Mouse (Mus musculus) right cerebral cortex, adult 18-20 months (tissue): ENCODE measurements around the gene Ttll5.
A peak's percentile ranks its signal among the peaks of the same experiment; 100 is the strongest.

ENCODE experiments used
- DNase-seq: peaks from one replicate; pipeline ENCODE4 v3.0.0; 2022; ENCODE audit warnings: mixed read lengths

The Ttll5 gene

GRCm38 (mm10) chr12:85824438-85825264 is at the start of gene Ttll5, which contains the start of gene Erg28:
TSS of gene Ttll5 (plus strand) at chr12:85824659.
TSS of gene Erg28 (minus strand) at chr12:85824550.
- peak; percentile 95 for DNase-seq

- no peak for DNase-seq
Measured at GRCm38 (mm10) chr12:85778962-85779361, 45.5 kb upstream of the Ttll5 start.

- no peak for DNase-seq
Measured at GRCm38 (mm10) chr12:85779707-85780106, 44.8 kb upstream of the Ttll5 start.

GRCm38 (mm10) chr12:85781606-85782005 is 42.9 kb upstream of the Ttll5 start:
- no peak for DNase-seq

- no peak for DNase-seq
Measured at GRCm38 (mm10) chr12:85784916-85785815, 39.3 kb upstream of the Ttll5 start.

GRCm38 (mm10) chr12:85792158-85792557 is 32.3 kb upstream of the Ttll5 start:
- no peak for DNase-seq

GRCm38 (mm10) chr12:85792821-85793346 is 31.6 kb upstream of the Ttll5 start:
- DNase-seq = peak; percentile 35

- DNase-seq = no peak
Measured at GRCm38 (mm10) chr12:85794094-85794493, 30.4 kb upstream of the Ttll5 start.

GRCm38 (mm10) chr12:85795551-85795950 is 28.9 kb upstream of the Ttll5 start:
- no peak for DNase-seq

GRCm38 (mm10) chr12:85800031-85800430 is 24.4 kb upstream of the Ttll5 start:
- no peak for DNase-seq

- no peak for DNase-seq
Measured at GRCm38 (mm10) chr12:85809726-85810125, 14.7 kb upstream of the Ttll5 start.

GRCm38 (mm10) chr12:85810959-85811358 is 13.5 kb upstream of the Ttll5 start:
- DNase-seq = no peak

GRCm38 (mm10) chr12:85811676-85812075 is 12.8 kb upstream of the Ttll5 start:
- no peak for DNase-seq

- no peak for DNase-seq
Measured at GRCm38 (mm10) chr12:85813599-85813998, 10.9 kb upstream of the Ttll5 start.

GRCm38 (mm10) chr12:85822051-85822450 is 2.4 kb upstream of the Ttll5 start:
- no peak for DNase-seq

- DNase-seq = no peak
Measured at GRCm38 (mm10) chr12:85825361-85825760, 902 bp downstream of the Ttll5 start.

- no peak for DNase-seq
Measured at GRCm38 (mm10) chr12:85825822-85826221, 1.4 kb downstream of the Ttll5 start.

GRCm38 (mm10) chr12:85828856-85829255 is 4.4 kb downstream of the Ttll5 start:
- no peak for DNase-seq

GRCm38 (mm10) chr12:85829866-85830265 is 5.4 kb downstream of the Ttll5 start:
- no peak for DNase-seq

GRCm38 (mm10) chr12:85830691-85831090 is 6.2 kb downstream of the Ttll5 start:
- DNase-seq = no peak

GRCm38 (mm10) chr12:85834543-85834942 is 10.1 kb downstream of the Ttll5 start:
- DNase-seq = no peak

- DNase-seq = no peak
Measured at GRCm38 (mm10) chr12:85837765-85838164, 13.3 kb downstream of the Ttll5 start.

GRCm38 (mm10) chr12:85839371-85840000 is 15.0 kb downstream of the Ttll5 start:
- no peak for DNase-seq
